Mouse (Mus musculus) T-helper 2 cell (primary cell): ENCODE measurements around the gene Pttg1ip.

Experiments
- in situ Hi-C: fragments of 300-600 bp; cut with MboI, MseI; formaldehyde crosslinking; loops from one replicate; pipeline ENCODE4 v1.15.1; 2025; ENCODE audit warnings: high pct_unique_total_duplicates

Gene Pttg1ip

GRCm38 (mm10) chr10:77581408-77582284, at the start of gene Pttg1ip:
Gene Pttg1ip, plus strand, starts transcription at chr10:77581720.
- in situ Hi-C loops: loop anchor here (10.0 kb wide), 1 partner anchor 1267 kb away; no protein-coding TSS in a partner anchor

- in situ Hi-C loops: no loop called here
Observed at GRCm38 (mm10) chr10:77532020-77532413, 49.5 kb upstream of the Pttg1ip start.

- in situ Hi-C loops: no loop called here
Observed at GRCm38 (mm10) chr10:77536727-77537126, 44.8 kb upstream of the Pttg1ip start.

GRCm38 (mm10) chr10:77537215-77538209, 44.0 kb upstream of the Pttg1ip start:
- in situ Hi-C loops: no loop called here

GRCm38 (mm10) chr10:77539320-77539945, 42.1 kb upstream of the Pttg1ip start:
- in situ Hi-C loops: no loop called here

GRCm38 (mm10) chr10:77540576-77541102, 40.9 kb upstream of the Pttg1ip start:
- in situ Hi-C loops: no loop called here

- in situ Hi-C loops: no loop called here
Observed at GRCm38 (mm10) chr10:77541864-77542666, 39.5 kb upstream of the Pttg1ip start.

GRCm38 (mm10) chr10:77543226-77543625, 38.3 kb upstream of the Pttg1ip start:
- in situ Hi-C loops: no loop called here

GRCm38 (mm10) chr10:77544916-77545315, 36.6 kb upstream of the Pttg1ip start:
- in situ Hi-C loops: no loop called here

GRCm38 (mm10) chr10:77548576-77548975, 32.9 kb upstream of the Pttg1ip start:
- in situ Hi-C loops: no loop called here

GRCm38 (mm10) chr10:77550874-77551273, 30.6 kb upstream of the Pttg1ip start:
- in situ Hi-C loops: loop anchor here (10.0 kb wide), 1 partner anchor 1046 kb away; no protein-coding TSS in a partner anchor

- in situ Hi-C loops: loop anchor here (10.0 kb wide), 1 partner anchor 1047 kb away; no protein-coding TSS in a partner anchor
Observed at GRCm38 (mm10) chr10:77552162-77552561, 29.4 kb upstream of the Pttg1ip start.

GRCm38 (mm10) chr10:77553285-77553684, 28.2 kb upstream of the Pttg1ip start:
- in situ Hi-C loops: loop anchor here (10.0 kb wide), 1 partner anchor 1048 kb away; no protein-coding TSS in a partner anchor

GRCm38 (mm10) chr10:77554918-77555317, 26.6 kb upstream of the Pttg1ip start:
- in situ Hi-C loops: loop anchor here (10.0 kb wide), 1 partner anchor 1050 kb away; no protein-coding TSS in a partner anchor

- in situ Hi-C loops: loop anchor here (10.0 kb wide), 1 partner anchor 1052 kb away; no protein-coding TSS in a partner anchor
Observed at GRCm38 (mm10) chr10:77556631-77557030, 24.9 kb upstream of the Pttg1ip start.

- in situ Hi-C loops: loop anchor here (10.0 kb wide), 1 partner anchor 1053 kb away; no protein-coding TSS in a partner anchor
Observed at GRCm38 (mm10) chr10:77557641-77558040, 23.9 kb upstream of the Pttg1ip start.

GRCm38 (mm10) chr10:77560090-77560489, 21.4 kb upstream of the Pttg1ip start:
- in situ Hi-C loops: loop anchor here (5.0 kb wide), 1 partner anchor 43 kb away; the partner anchor contains the start of gene Fam207a

- in situ Hi-C loops: loop anchor here (5.0 kb wide), 1 partner anchor 44 kb away; the partner anchor contains the start of gene Fam207a
Observed at GRCm38 (mm10) chr10:77560830-77561229, 20.7 kb upstream of the Pttg1ip start.

- in situ Hi-C loops: loop anchor here (5.0 kb wide), 1 partner anchor 44 kb away; the partner anchor contains the start of gene Fam207a
Observed at GRCm38 (mm10) chr10:77561508-77561907, 20.0 kb upstream of the Pttg1ip start.

- in situ Hi-C loops: no loop called here
Observed at GRCm38 (mm10) chr10:77565005-77565404, 16.5 kb upstream of the Pttg1ip start.
